10 mouse cellular contexts compared by ENCODE assay signal in the genomic region with DNA sequence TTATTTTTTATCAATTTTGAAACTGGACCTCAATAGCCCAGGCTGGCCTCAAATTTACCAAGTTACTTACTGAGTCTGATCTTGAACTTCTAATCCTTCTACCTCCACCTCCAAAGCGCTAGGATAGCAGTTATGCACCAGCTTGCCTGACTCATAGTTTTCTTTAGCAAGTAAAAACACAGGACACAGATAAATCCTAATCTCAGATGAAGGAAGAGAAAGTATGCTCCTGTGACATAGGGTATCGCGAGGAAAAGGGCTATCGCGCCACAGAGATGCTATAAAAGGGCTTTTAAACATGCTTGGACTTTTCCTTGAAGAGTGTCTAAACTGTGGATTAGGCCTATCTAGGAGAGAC. TPM values are rescaled to one million over a fixed set of nuclear protein-coding genes. Genes with fewer than 3 reads are reported as not detected.
DNase-seq lines count a peak whose midpoint lies in the region; ATAC-seq and TF ChIP-seq lines count a peak whose summit lies in the region.
"Had no signal": no experiment of that assay in that cellular context is flagged by ENCODE, and none has a peak within 500 bp of the region (broad histone marks: within the 10 kb centered on the region; RNA-seq: fewer than 3 reads in every experiment).

No protein-coding gene starts in this region.

- 22% methylated on average over 5 of the region's 5 CpGs for WGBS in forebrain, embryonic 10.5 days
- WGBS in forebrain, embryonic 14.5 days = 27% methylated on average over 5 of the region's 5 CpGs
- 19% methylated on average over 5 of the region's 5 CpGs for WGBS in lung, postnatal 0 days
- 21% methylated on average over 5 of the region's 5 CpGs for WGBS in intestine, embryonic 16.5 days
- 25% methylated on average over 5 of the region's 5 CpGs for WGBS in neural tube, embryonic 15.5 days

- H3K9ac ChIP-seq in forebrain, embryonic 14.5 days (ENCODE audit: low read length) = no peak overlapping the region
- no peak overlapping the region for H3K9ac ChIP-seq in lung, postnatal 0 days (replicated peaks; ENCODE audit: low read depth)
- no peak overlapping the region for H3K9ac ChIP-seq in intestine, embryonic 16.5 days (ENCODE audit: low read depth, low read length)
- no peak overlapping the region for H3K9ac ChIP-seq in neural tube, embryonic 15.5 days (replicated peaks)

- H3K4me3 ChIP-seq in forebrain, embryonic 10.5 days = peak overlapping the region; percentile 85
- no peak overlapping the region for H3K4me3 ChIP-seq in forebrain, embryonic 14.5 days (ENCODE audit: low read depth, low read length)
- no peak overlapping the region for H3K4me3 ChIP-seq in lung, postnatal 0 days (ENCODE audit: low read depth, low read length)
- H3K4me3 ChIP-seq in intestine, embryonic 16.5 days (ENCODE audit: low read length) = no peak overlapping the region
- no peak overlapping the region for H3K4me3 ChIP-seq in neural tube, embryonic 15.5 days (replicated peaks)

- DNase-seq in forebrain, embryonic 10.5 days (ENCODE audit: extremely low spot score, low spot score) = no peak
- DNase-seq in forebrain, embryonic 14.5 days (ENCODE audit: low spot score) = no peak
- no peak for DNase-seq in lung, postnatal 0 days (ENCODE audit: low spot score)
- DNase-seq in lung, postnatal 36 days = no peak
- no peak for DNase-seq in adrenal gland, postnatal 25 days
- no peak for DNase-seq in adrenal gland, postnatal 36 days

- no peak for TF ChIP-seq CTCF in lung, postnatal 0 days (IDR thresholded peaks at IDR 0.05)

- H3K36me3 ChIP-seq in forebrain, embryonic 10.5 days (replicated peaks) = peaks cover 23% of the 10 kb centered on the region
- H3K36me3 ChIP-seq in forebrain, embryonic 14.5 days (ENCODE audit: control insufficient read depth, insufficient read depth, low read length) = peaks cover 12% of the 10 kb centered on the region
- no peaks in the 10 kb centered on the region for H3K36me3 ChIP-seq in lung, postnatal 0 days (ENCODE audit: insufficient read depth, low read length)
- 0 out of 2 replicates have a peak, but pooled peaks cover 4% of the 10 kb centered on the region for H3K36me3 ChIP-seq in intestine, embryonic 16.5 days (ENCODE audit: control insufficient read depth, insufficient read depth, low read length)
- peaks cover 6% of the 10 kb centered on the region for H3K36me3 ChIP-seq in neural tube, embryonic 15.5 days

- H3K27ac ChIP-seq in forebrain, embryonic 10.5 days = 0 out of 2 replicates have a peak overlapping the region, but pooled peaks have one; percentile 90
- H3K27ac ChIP-seq in forebrain, embryonic 14.5 days (ENCODE audit: low read depth, low read length) = no peak overlapping the region
- peak overlapping the region; percentile 45; the same call in 1 of the 2 replicates for H3K27ac ChIP-seq in lung, postnatal 0 days (ENCODE audit: low read length)
- peak overlapping the region; percentile 53 for H3K27ac ChIP-seq in intestine, embryonic 16.5 days (ENCODE audit: low read length)
- peak overlapping the region; percentile 51; the same call in 1 of the 2 replicates for H3K27ac ChIP-seq in neural tube, embryonic 15.5 days (replicated peaks)

- H3K9me3 ChIP-seq in forebrain, embryonic 10.5 days = no peaks in the 10 kb centered on the region
- H3K9me3 ChIP-seq in forebrain, embryonic 14.5 days (replicated peaks; ENCODE audit: control insufficient read depth, low read length) = no peaks in the 10 kb centered on the region
- H3K9me3 ChIP-seq in lung, postnatal 0 days (ENCODE audit: low read length) = no peaks in the 10 kb centered on the region
- no peaks in the 10 kb centered on the region for H3K9me3 ChIP-seq in intestine, embryonic 16.5 days (ENCODE audit: control insufficient read depth, low read length)
- H3K9me3 ChIP-seq in neural tube, embryonic 15.5 days (replicated peaks) = no peaks in the 10 kb centered on the region
- H3K9me3 ChIP-seq: neural tube, embryonic 12.5 days had no signal

- H3K27me3 ChIP-seq in forebrain, embryonic 10.5 days (ENCODE audit: poor library complexity, severe bottlenecking) = no peaks in the 10 kb centered on the region
- no peaks in the 10 kb centered on the region for H3K27me3 ChIP-seq in forebrain, embryonic 14.5 days (replicated peaks; ENCODE audit: control insufficient read depth, insufficient read depth, low read length)
- H3K27me3 ChIP-seq in lung, postnatal 0 days (replicated peaks; ENCODE audit: insufficient read depth, low read length) = no peaks in the 10 kb centered on the region
- H3K27me3 ChIP-seq in intestine, embryonic 16.5 days (replicated peaks; ENCODE audit: control insufficient read depth, insufficient read depth, low read length) = no peaks in the 10 kb centered on the region
- H3K27me3 ChIP-seq in neural tube, embryonic 15.5 days (replicated peaks) = no peaks in the 10 kb centered on the region
- H3K27me3 ChIP-seq: neural tube, embryonic 12.5 days had no signal

- TF ChIP-seq EP300 in lung, postnatal 0 days (IDR thresholded peaks at IDR 0.05) = no peak

- peaks cover 9% of the 10 kb centered on the region for H3K4me1 ChIP-seq in forebrain, embryonic 10.5 days
- H3K4me1 ChIP-seq in forebrain, embryonic 14.5 days (ENCODE audit: control insufficient read depth, insufficient read depth, low read length) = no peaks in the 10 kb centered on the region
- H3K4me1 ChIP-seq in lung, postnatal 0 days (ENCODE audit: insufficient read depth, low read depth, low read length) = peaks cover 5% of the 10 kb centered on the region; the same call in 1 of the 2 replicates
- H3K4me1 ChIP-seq in intestine, embryonic 16.5 days (ENCODE audit: control insufficient read depth, insufficient read depth, low read length) = peaks cover 3% of the 10 kb centered on the region; the same call in 1 of the 2 replicates
- H3K4me1 ChIP-seq in neural tube, embryonic 15.5 days = peaks cover 29% of the 10 kb centered on the region

- no peak for ATAC-seq in forebrain, embryonic 14.5 days
- ATAC-seq in lung, postnatal 0 days = no peak
- ATAC-seq in intestine, embryonic 16.5 days = no peak; the same call in 1 of the 2 replicates
- no peak for ATAC-seq in neural tube, embryonic 15.5 days (ENCODE audit: low FRiP score)

- H3K4me2 ChIP-seq in forebrain, embryonic 14.5 days (ENCODE audit: low read length) = no peak overlapping the region
- no peak overlapping the region for H3K4me2 ChIP-seq in lung, postnatal 0 days (replicated peaks; ENCODE audit: low read depth, low read length)
- no peak overlapping the region for H3K4me2 ChIP-seq in intestine, embryonic 16.5 days (ENCODE audit: low read depth, low read length)
- no peak overlapping the region for H3K4me2 ChIP-seq in neural tube, embryonic 15.5 days

RNA-seq across cellular contexts. Expression of a gene that starts 4.7 kb away (rescaled TPM):
- 110 TPM in 2 replicates for polyA plus RNA-seq in forebrain, embryonic 10.5 days (2016; fragmentation: Nextera tagmentation; extraction: Ambion mirVana)
- polyA plus RNA-seq in forebrain, embryonic 14.5 days (2014; fragmentation: Nextera tagmentation; extraction: Ambion mirVana) = 178 and 206 TPM in 2 replicates
- polyA plus RNA-seq in lung, postnatal 0 days (2015; fragmentation: Nextera tagmentation; extraction: Ambion mirVana) = 81.4 and 91.7 TPM in 2 replicates
- polyA plus RNA-seq in intestine, embryonic 16.5 days (2015; fragmentation: Nextera tagmentation; extraction: Ambion mirVana) = 68.1 and 71.4 TPM in 2 replicates
- 133 and 136 TPM in 2 replicates for polyA plus RNA-seq in neural tube, embryonic 15.5 days (2015; fragmentation: Nextera tagmentation; extraction: Ambion mirVana)
- 71.7 and 97.0 TPM in 2 replicates for total RNA-seq in adrenal gland, postnatal 25 days (2021)
- total RNA-seq in adrenal gland, postnatal 36 days (2021) = 10 to 100 TPM; 68.9 to 97.6 TPM

RNA-seq across cellular contexts. Expression of a gene that starts 4.7 kb away (rescaled TPM):
- polyA plus RNA-seq in forebrain, embryonic 10.5 days (2016; fragmentation: Nextera tagmentation; extraction: Ambion mirVana) = 159 and 168 TPM in 2 replicates
- 138 and 152 TPM in 2 replicates for polyA plus RNA-seq in forebrain, embryonic 14.5 days (2014; fragmentation: Nextera tagmentation; extraction: Ambion mirVana)
- polyA plus RNA-seq in lung, postnatal 0 days (2015; fragmentation: Nextera tagmentation; extraction: Ambion mirVana) = 92.3 and 104 TPM in 2 replicates
- 187 and 196 TPM in 2 replicates for polyA plus RNA-seq in intestine, embryonic 16.5 days (2015; fragmentation: Nextera tagmentation; extraction: Ambion mirVana)
- 135 and 145 TPM in 2 replicates for polyA plus RNA-seq in neural tube, embryonic 15.5 days (2015; fragmentation: Nextera tagmentation; extraction: Ambion mirVana)
- 148 and 170 TPM in 2 replicates for total RNA-seq in adrenal gland, postnatal 25 days (2021)
- total RNA-seq in adrenal gland, postnatal 36 days (2021) = 100 to 1,000 TPM; 173 to 185 TPM

RNA-seq across cellular contexts. Expression of a gene that starts 26.7 kb away (rescaled TPM):
- 2.1 and 3.0 TPM in 2 replicates for polyA plus RNA-seq in forebrain, embryonic 10.5 days (2016; fragmentation: Nextera tagmentation; extraction: Ambion mirVana)
- polyA plus RNA-seq in forebrain, embryonic 14.5 days (2014; fragmentation: Nextera tagmentation; extraction: Ambion mirVana) = 4.7 and 5.9 TPM in 2 replicates
- polyA plus RNA-seq in lung, postnatal 0 days (2015; fragmentation: Nextera tagmentation; extraction: Ambion mirVana) = 0.91 and 1.0 TPM in 2 replicates
- polyA plus RNA-seq in intestine, embryonic 16.5 days (2015; fragmentation: Nextera tagmentation; extraction: Ambion mirVana) = 5.9 and 7.0 TPM in 2 replicates
- polyA plus RNA-seq in neural tube, embryonic 15.5 days (2015; fragmentation: Nextera tagmentation; extraction: Ambion mirVana) = 25.8 and 28.9 TPM in 2 replicates
- total RNA-seq in adrenal gland, postnatal 25 days (2021) = 6.1 and 8.6 TPM in 2 replicates
- 1 to 10 TPM; 2.2 to 8.8 TPM for total RNA-seq in adrenal gland, postnatal 36 days (2021)

RNA-seq across cellular contexts. Expression of a gene that starts 30.5 kb away (rescaled TPM):
- polyA plus RNA-seq in forebrain, embryonic 10.5 days (2016; fragmentation: Nextera tagmentation; extraction: Ambion mirVana) = not detected in 2 replicates
- polyA plus RNA-seq in forebrain, embryonic 14.5 days (2014; fragmentation: Nextera tagmentation; extraction: Ambion mirVana) = 0.28 and 0.36 TPM in 2 replicates
- 12.9 and 15.1 TPM in 2 replicates for polyA plus RNA-seq in lung, postnatal 0 days (2015; fragmentation: Nextera tagmentation; extraction: Ambion mirVana)
- 3.5 and 5.8 TPM in 2 replicates for polyA plus RNA-seq in intestine, embryonic 16.5 days (2015; fragmentation: Nextera tagmentation; extraction: Ambion mirVana)
- polyA plus RNA-seq in neural tube, embryonic 15.5 days (2015; fragmentation: Nextera tagmentation; extraction: Ambion mirVana) = 0.22 and 0.77 TPM in 2 replicates
- 3.4 and 10.5 TPM in 2 replicates for total RNA-seq in adrenal gland, postnatal 25 days (2021)
- total RNA-seq in adrenal gland, postnatal 36 days (2021) = 1 to 10 TPM; 1.2 to 4.1 TPM
- polyA plus RNA-seq: embryonic facial prominence, embryonic 11.5 days; neural tube, embryonic 12.5 days had no signal

RNA-seq across cellular contexts. Expression of a gene that starts 37.4 kb away (rescaled TPM):
- 37.8 and 44.7 TPM in 2 replicates for polyA plus RNA-seq in forebrain, embryonic 10.5 days (2016; fragmentation: Nextera tagmentation; extraction: Ambion mirVana)
- polyA plus RNA-seq in forebrain, embryonic 14.5 days (2014; fragmentation: Nextera tagmentation; extraction: Ambion mirVana) = 29.5 and 42.9 TPM in 2 replicates
- polyA plus RNA-seq in lung, postnatal 0 days (2015; fragmentation: Nextera tagmentation; extraction: Ambion mirVana) = 21.3 and 21.8 TPM in 2 replicates
- 12.9 and 14.4 TPM in 2 replicates for polyA plus RNA-seq in intestine, embryonic 16.5 days (2015; fragmentation: Nextera tagmentation; extraction: Ambion mirVana)
- 30.2 and 36.1 TPM in 2 replicates for polyA plus RNA-seq in neural tube, embryonic 15.5 days (2015; fragmentation: Nextera tagmentation; extraction: Ambion mirVana)
- 33.7 and 36.9 TPM in 2 replicates for total RNA-seq in adrenal gland, postnatal 25 days (2021)
- total RNA-seq in adrenal gland, postnatal 36 days (2021) = 10 to 100 TPM; 41.2 to 48.9 TPM
